Mouse (Mus musculus) G1E (cell line): Measurements from ENCODE around the gene Psd. TPM values are rescaled to one million over a fixed set of nuclear protein-coding genes. Genes with fewer than 3 reads are reported as not detected.

Source experiments
- ATAC-seq: 2 replicates; pipeline ENCODE4 v1.8.0; 2016; ENCODE audit warnings: mild to moderate bottlenecking; ENCODE audit not compliant: insufficient number of reproducible peaks, poor library complexity, low FRiP score, severe bottlenecking; ENCODE audit errors: extremely low read depth
- DNase-seq: peaks from one replicate; pipeline ENCODE4 v3.0.0; 2012; ENCODE audit warnings: low spot score
- H3K27me3 ChIP-seq: 2 replicates; pipeline ENCODE4 v1.6.1; 2012; ENCODE audit warnings: mild to moderate bottlenecking, low read length, inconsistent platforms; ENCODE audit not compliant: insufficient read depth
- H3K36me3 ChIP-seq: replicated peaks from 2 replicates; pipeline ENCODE3; 2012; ENCODE audit warnings: mild to moderate bottlenecking, inconsistent platforms
- H3K4me1 ChIP-seq: 2 replicates; pipeline ENCODE4 v1.6.1; 2012; ENCODE audit warnings: low read depth, low read length, inconsistent platforms, mixed read lengths; ENCODE audit not compliant: insufficient read depth
- H3K4me3 ChIP-seq: 2 replicates; pipeline ENCODE4 v1.5.1; 2012; ENCODE audit warnings: low read depth, mild to moderate bottlenecking, inconsistent platforms, low read length, moderate library complexity, mixed read lengths
- H3K9me3 ChIP-seq: replicated peaks from 2 replicates; pipeline ENCODE4 v1.6.1; 2012; ENCODE audit warnings: inconsistent platforms
- CTCF ChIP-seq: IDR thresholded peaks from 2 replicates; pipeline ENCODE4 v1.5.1; 2012; ENCODE audit warnings: low read depth, low read length, inconsistent platforms, mixed read lengths
- GATA1 ChIP-seq: IDR thresholded peaks from 2 replicates; pipeline ENCODE4 v1.6.1; 2012; ENCODE audit warnings: borderline replicate concordance, low read length, inconsistent platforms, mixed read lengths
- GATA2 ChIP-seq: IDR thresholded peaks from 2 replicates; pipeline ENCODE4 v1.6.1; 2012; ENCODE audit warnings: low read depth, low read length, inconsistent platforms, borderline replicate concordance
- POLR2AphosphoS5 ChIP-seq: IDR thresholded peaks from 2 replicates; pipeline ENCODE4 v1.6.1; 2012; ENCODE audit warnings: low read depth, low read length, inconsistent platforms; ENCODE audit not compliant: insufficient replicate concordance
- TAL1 ChIP-seq: conservative IDR thresholded peaks from 2 replicates; pipeline ENCODE4 v1.6.1; 2012; ENCODE audit warnings: low read depth, low read length, inconsistent platforms, mixed read lengths
- polyA plus RNA-seq: library from polyadenylated mRNA; stranded (reverse); fragments of >175 nt; gene quantifications from 2 replicates; pipeline ENCODE4 v1.2.3, GENCODE M21; 2012
- total RNA-seq, 2 experiments: library from RNA; stranded (forward) in 1 of 2; stranded (reverse) in 1 of 2; fragments of 200-1000 nt in 1 of 2; fragments of >200 nt in 1 of 2; fragmentation: Nextera tagmentation in 1 of 2; gene quantifications; 2 replicates each; pipeline ENCODE4 v1.2.3; 2014 to 2017

The Psd gene
- total and polyA plus RNA-seq, 3 experiments = 0.41 to 1.1 TPM; not detected in 1

- H3K36me3 ChIP-seq = peaks cover 2% of the 10 kb centered on the region
- DNase-seq (no peak), ATAC-seq (no peak)
- H3K27me3 ChIP-seq = peaks cover 47% of the 10 kb centered on the region
- H3K9me3 ChIP-seq = peaks cover 5% of the 10 kb centered on the region; the same call in 1 of the 2 replicates
- no peak within 1 kb of the TSS for H3K4me3 ChIP-seq
- H3K4me1 ChIP-seq = peaks cover 16% of the 10 kb centered on the region
- TF ChIP-seq CTCF (no peak), GATA1 (no peak), GATA2 (no peak), TAL1 (no peak), POLR2AphosphoS5 (no peak)
Observed at GRCm38 (mm10) chr19:46350168-46350932, 23.4 kb upstream of the Psd start, which contains the start of gene 2310034G01Rik. Gene 2310034G01Rik (minus strand): TSS chr19:46350302.

GRCm38 (mm10) chr19:46349550-46349949 is 22.6 kb upstream of the Psd start:
- H3K27me3 ChIP-seq = peaks cover 47% of the 10 kb centered on the region
- H3K36me3 ChIP-seq = peaks cover 2% of the 10 kb centered on the region
- no peak overlapping the region for H3K4me3 ChIP-seq
- TF ChIP-seq GATA2 (no peak), GATA1 (no peak), TAL1 (no peak), POLR2AphosphoS5 (no peak), CTCF (no peak)
- peaks cover 5% of the 10 kb centered on the region; the same call in 1 of the 2 replicates for H3K9me3 ChIP-seq
- no peak for ATAC-seq
- no peak for DNase-seq
- peaks cover 23% of the 10 kb centered on the region for H3K4me1 ChIP-seq

GRCm38 (mm10) chr19:46348761-46349458 is 22.0 kb upstream of the Psd start:
- H3K27me3 ChIP-seq = peaks cover 43% of the 10 kb centered on the region
- DNase-seq (no peak), ATAC-seq (no peak)
- H3K36me3 ChIP-seq = peaks cover 2% of the 10 kb centered on the region
- no peak for TF ChIP-seq CTCF
- no peak for TF ChIP-seq GATA2
- no peak for TF ChIP-seq GATA1
- TF ChIP-seq TAL1 = no peak
- TF ChIP-seq POLR2AphosphoS5 = no peak
- H3K4me1 ChIP-seq = peaks cover 29% of the 10 kb centered on the region
- peaks cover 5% of the 10 kb centered on the region; the same call in 1 of the 2 replicates for H3K9me3 ChIP-seq
- H3K4me3 ChIP-seq = peak overlapping the region; percentile 42; the same call in 1 of the 2 replicates

GRCm38 (mm10) chr19:46347936-46348668 is 21.1 kb upstream of the Psd start:
- Histone ChIP-seq H3K9me3 (peaks cover 5% of the 10 kb centered on the region; the same call in 1 of the 2 replicates), H3K4me1 (peaks cover 32% of the 10 kb centered on the region), H3K27me3 (peaks cover 40% of the 10 kb centered on the region), H3K4me3 (no peak overlapping the region), H3K36me3 (peaks cover 2% of the 10 kb centered on the region)
- TF ChIP-seq CTCF (no peak), GATA1 (no peak), GATA2 (no peak), TAL1 (no peak), POLR2AphosphoS5 (no peak)
- no peak for ATAC-seq
- no peak for DNase-seq

- Histone ChIP-seq H3K4me1 (peaks cover 27% of the 10 kb centered on the region), H3K36me3 (peaks cover 2% of the 10 kb centered on the region), H3K4me3 (no peak overlapping the region), H3K27me3 (peaks cover 34% of the 10 kb centered on the region), H3K9me3 (peaks cover 5% of the 10 kb centered on the region; the same call in 1 of the 2 replicates)
- TF ChIP-seq POLR2AphosphoS5 = no peak
- TF ChIP-seq CTCF = no peak
- TF ChIP-seq GATA2 = no peak
- no peak for TF ChIP-seq GATA1
- TF ChIP-seq TAL1 = no peak
- ATAC-seq (no peak), DNase-seq (no peak)
Observed at GRCm38 (mm10) chr19:46347146-46347545, 20.2 kb upstream of the Psd start.
